Mouse (Mus musculus): ENCODE results near the gene Armc12. TPM values are rescaled to one million over a fixed set of nuclear protein-coding genes. Genes with fewer than 3 reads are reported as not detected.

Armc12 gene
- polyA plus RNA-seq, 1 experiment = not detected

DNA sequence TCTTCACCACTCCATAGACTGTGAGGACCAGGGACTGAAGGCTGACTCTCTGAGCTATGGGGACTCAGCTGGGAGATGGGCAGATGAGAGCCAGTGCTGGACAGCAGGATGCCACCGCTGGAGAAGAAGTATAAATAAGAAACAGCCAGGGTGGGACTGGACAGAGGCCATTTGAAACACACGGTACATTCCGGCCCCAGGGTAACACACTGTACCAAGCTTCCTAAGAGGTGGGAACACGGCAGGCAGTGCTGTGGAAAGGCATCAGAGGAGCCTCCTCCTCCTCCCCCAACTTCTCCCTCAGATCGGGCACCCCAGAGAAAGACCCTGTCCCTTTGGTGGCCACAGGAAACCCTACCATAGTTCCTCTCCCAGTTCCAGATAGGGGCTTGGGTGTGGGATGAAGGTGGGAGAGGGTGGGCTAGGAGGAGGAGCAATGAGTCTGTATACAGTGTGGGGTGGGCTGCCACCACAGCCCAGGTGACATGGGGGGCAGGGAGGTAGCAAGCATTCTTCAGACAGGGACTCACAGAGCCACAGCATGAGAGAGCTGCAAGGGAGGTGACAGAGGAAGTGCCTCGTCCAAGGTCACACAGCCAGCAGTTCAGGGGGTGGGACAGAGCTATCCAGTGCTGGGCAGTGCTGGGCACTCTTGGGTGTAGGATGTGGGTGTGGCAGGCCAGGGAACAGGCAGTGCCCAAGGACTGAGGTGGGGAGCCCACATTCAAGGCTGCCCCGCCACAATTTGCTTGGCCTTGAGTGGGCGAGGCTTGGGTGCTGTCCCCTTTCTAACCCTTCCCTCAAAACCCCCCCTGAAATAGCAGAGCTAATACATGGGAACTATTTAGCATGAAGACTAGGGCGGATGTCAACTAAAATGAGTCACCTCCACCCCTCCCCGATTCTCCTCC is 14.9 kb upstream of the Armc12 start:
- TF ChIP-seq TCF12 (IDR thresholded peaks at IDR 0.05; ENCODE audit: insufficient read depth, poor library complexity, severe bottlenecking) (no peak), CEBPB (IDR thresholded peaks at IDR 0.05; ENCODE audit: insufficient read depth, poor library complexity, severe bottlenecking) (no peak), TCF3 (IDR thresholded peaks at IDR 0.05; ENCODE audit: insufficient read length, low read depth) (no peak), SRF (IDR thresholded peaks at IDR 0.05; ENCODE audit: control insufficient read depth, insufficient read length, low read depth) (no peak), E2F4 (IDR thresholded peaks at IDR 0.05; ENCODE audit: insufficient read depth) (no peak), MAX (IDR thresholded peaks at IDR 0.05; ENCODE audit: low read depth) (no peak), REST (IDR thresholded peaks at IDR 0.05; ENCODE audit: insufficient read depth, insufficient read length) (no peak), MYOD1 (IDR thresholded peaks at IDR 0.05; ENCODE audit: control insufficient read depth in 1 of 3, insufficient read length in 2 of 3, low read depth in 2 of 3) (no peak), MYOG (IDR thresholded peaks at IDR 0.05; ENCODE audit: control insufficient read depth in 1 of 3, insufficient read depth in 1 of 3, insufficient read length in 2 of 3, low read depth in 2 of 3) (no peak), POLR2A (IDR thresholded peaks at IDR 0.05; ENCODE audit: insufficient read length, low read depth) (no peak), USF1 (IDR thresholded peaks at IDR 0.05; ENCODE audit: low read depth) (no peak), POLR2AphosphoS2 (IDR thresholded peaks at IDR 0.05; ENCODE audit: insufficient read length, low read depth) (no peak)
- H3K27me3 ChIP-seq (ENCODE audit: control insufficient read depth, insufficient read depth, insufficient read length) = no peaks in the 10 kb centered on the region

DNA sequence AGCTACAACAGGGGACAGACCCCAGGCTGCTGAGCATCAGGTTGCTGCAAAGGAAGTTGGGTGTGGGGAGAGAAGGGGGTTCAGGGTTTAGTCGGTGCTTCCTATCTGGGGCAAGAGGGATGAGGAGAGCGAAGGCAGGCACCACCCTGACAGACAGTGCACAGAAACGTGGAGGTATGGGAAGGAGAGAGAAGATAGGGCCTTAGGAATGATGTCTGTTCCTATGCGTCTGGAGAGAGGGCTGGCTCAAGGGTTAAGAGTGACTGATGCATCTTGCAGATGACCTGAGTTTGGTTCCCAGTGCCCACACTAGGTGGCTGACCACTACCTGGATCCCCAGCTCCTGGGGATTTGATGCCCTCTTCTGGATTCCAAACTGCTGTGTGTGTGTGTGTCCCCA is 13.7 kb upstream of the Armc12 start:
- H3K4me3 ChIP-seq = no peak overlapping the region
- H3K4me2 ChIP-seq (ENCODE audit: low read depth) = no peak overlapping the region
- no peaks in the 10 kb centered on the region for H3K27me3 ChIP-seq (ENCODE audit: control insufficient read depth, insufficient read depth, insufficient read length)

More for the DNA sequence above, 14.9 kb upstream of the Armc12 start:
- Histone ChIP-seq H3K4me3 (no peak overlapping the region), H3ac (ENCODE audit: control insufficient read depth, insufficient read length) (no peak overlapping the region), H3K4me2 (ENCODE audit: low read depth) (no peak overlapping the region), H3K36me3 (ENCODE audit: control insufficient read depth, insufficient read depth) (no peaks in the 10 kb centered on the region), H3K79me2 (ENCODE audit: control insufficient read depth, insufficient read depth) (no peaks in the 10 kb centered on the region)

DNA sequence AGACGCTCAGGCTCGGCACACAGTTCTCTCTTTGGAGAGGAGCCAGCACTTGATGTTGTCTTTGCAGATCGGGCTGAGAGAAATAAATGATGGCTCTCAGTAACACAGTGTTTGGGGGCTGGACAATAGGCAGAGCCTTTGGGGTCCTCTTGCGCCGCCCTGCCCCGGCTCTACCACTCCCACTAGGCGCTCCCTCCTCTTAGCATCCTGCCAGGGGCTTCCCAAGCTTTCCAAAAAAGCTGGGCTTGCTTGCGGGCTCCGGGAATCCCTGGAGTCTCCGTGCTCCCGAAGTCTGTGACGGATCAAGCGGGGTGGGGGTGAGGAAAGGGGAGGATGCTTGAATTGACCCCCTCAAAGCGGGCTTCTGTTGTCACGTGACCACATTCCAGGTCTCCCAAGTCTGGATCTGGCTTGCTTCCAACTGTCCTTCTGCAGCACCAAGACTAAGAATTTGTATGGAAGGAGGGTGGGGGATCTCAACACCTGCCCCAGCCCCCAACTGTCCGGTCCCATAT is 13.1 kb upstream of the Armc12 start, which contains the start of gene Fkbp5:
Fkbp5 (minus strand) TSS at position 87 of the 515 bp plus-strand sequence.
- TF ChIP-seq USF1 (IDR thresholded peaks at IDR 0.05; ENCODE audit: low read depth) (peak; percentile 60), MAX (IDR thresholded peaks at IDR 0.05; ENCODE audit: low read depth) (no peak)
- Histone ChIP-seq H3K79me2 (ENCODE audit: control insufficient read depth, insufficient read depth) (no peaks in the 10 kb centered on the region), H3K4me2 (ENCODE audit: low read depth) (peak within 1 kb of the TSS; percentile 96), H3K36me3 (ENCODE audit: control insufficient read depth, insufficient read depth) (no peaks in the 10 kb centered on the region), H3K4me3 (no peak within 1 kb of the TSS), H3ac (ENCODE audit: control insufficient read depth, insufficient read length) (no peak within 1 kb of the TSS), H3K27me3 (ENCODE audit: control insufficient read depth, insufficient read depth, insufficient read length) (no peaks in the 10 kb centered on the region)

More for the DNA sequence above, 13.7 kb upstream of the Armc12 start:
- Histone ChIP-seq H3K36me3 (ENCODE audit: control insufficient read depth, insufficient read depth) (no peaks in the 10 kb centered on the region), H3ac (ENCODE audit: control insufficient read depth, insufficient read length) (no peak overlapping the region), H3K79me2 (ENCODE audit: control insufficient read depth, insufficient read depth) (no peaks in the 10 kb centered on the region)
- TF ChIP-seq E2F4 (IDR thresholded peaks at IDR 0.05; ENCODE audit: insufficient read depth) = no peak
- TF ChIP-seq CEBPB (IDR thresholded peaks at IDR 0.05; ENCODE audit: insufficient read depth, poor library complexity, severe bottlenecking) = no peak

DNA sequence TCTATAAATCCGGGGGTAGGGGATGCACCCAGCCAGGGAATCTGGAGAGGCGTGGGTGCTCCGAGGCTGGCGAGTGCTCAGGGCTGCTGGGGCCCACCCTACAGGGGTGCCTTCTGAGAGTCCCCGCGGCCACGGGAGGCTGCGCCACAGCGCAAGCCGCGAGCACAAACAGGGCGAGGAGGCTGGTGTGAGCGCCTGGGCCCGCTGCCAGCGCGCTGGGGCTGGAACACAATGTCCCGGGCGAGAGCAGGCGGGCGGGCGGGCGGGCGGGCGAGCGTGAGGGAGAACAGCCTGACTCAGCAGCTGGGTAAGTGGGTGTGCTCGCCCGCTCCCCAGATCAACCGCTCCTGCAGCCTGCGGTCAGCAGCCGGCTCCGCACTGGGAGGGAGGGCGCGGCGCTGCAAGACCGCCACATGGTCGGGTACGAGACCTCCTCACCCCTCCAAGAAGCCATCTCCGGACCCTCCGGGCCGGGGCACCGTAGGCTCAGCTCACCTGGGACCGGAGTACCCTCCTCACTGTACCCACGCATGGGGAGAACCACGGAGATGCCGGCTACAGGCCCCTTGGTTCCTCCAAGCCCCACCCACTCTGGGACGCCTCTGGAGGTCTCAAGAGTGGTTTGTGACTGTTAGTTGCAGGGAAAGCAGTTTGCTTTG is 12.5 kb upstream of the Armc12 start:
- no peak overlapping the region for H3K4me3 ChIP-seq
- TF ChIP-seq MYOG (IDR thresholded peaks at IDR 0.05; ENCODE audit: control insufficient read depth in 1 of 3, insufficient read depth in 1 of 3, insufficient read length in 2 of 3, low read depth in 2 of 3) (peak in 1 of 3 experiments; percentile 29), REST (IDR thresholded peaks at IDR 0.05; ENCODE audit: insufficient read depth, insufficient read length) (no peak), SRF (IDR thresholded peaks at IDR 0.05; ENCODE audit: control insufficient read depth, insufficient read length, low read depth) (no peak), POLR2A (IDR thresholded peaks at IDR 0.05; ENCODE audit: insufficient read length, low read depth) (no peak), MAX (IDR thresholded peaks at IDR 0.05; ENCODE audit: low read depth) (no peak), MYOD1 (IDR thresholded peaks at IDR 0.05; ENCODE audit: control insufficient read depth in 1 of 3, insufficient read length in 2 of 3, low read depth in 2 of 3) (peak in 1 of 3 experiments; percentile 45), TCF3 (IDR thresholded peaks at IDR 0.05; ENCODE audit: insufficient read length, low read depth) (no peak), USF1 (IDR thresholded peaks at IDR 0.05; ENCODE audit: low read depth) (no peak), TCF12 (IDR thresholded peaks at IDR 0.05; ENCODE audit: insufficient read depth, poor library complexity, severe bottlenecking) (no peak)
- no peaks in the 10 kb centered on the region for H3K27me3 ChIP-seq (ENCODE audit: control insufficient read depth, insufficient read depth, insufficient read length)
- H3K4me2 ChIP-seq (ENCODE audit: low read depth) = peak overlapping the region; percentile 96
- no peak overlapping the region for H3ac ChIP-seq (ENCODE audit: control insufficient read depth, insufficient read length)
- no peaks in the 10 kb centered on the region for H3K36me3 ChIP-seq (ENCODE audit: control insufficient read depth, insufficient read depth)
- no peaks in the 10 kb centered on the region for H3K79me2 ChIP-seq (ENCODE audit: control insufficient read depth, insufficient read depth)

DNA sequence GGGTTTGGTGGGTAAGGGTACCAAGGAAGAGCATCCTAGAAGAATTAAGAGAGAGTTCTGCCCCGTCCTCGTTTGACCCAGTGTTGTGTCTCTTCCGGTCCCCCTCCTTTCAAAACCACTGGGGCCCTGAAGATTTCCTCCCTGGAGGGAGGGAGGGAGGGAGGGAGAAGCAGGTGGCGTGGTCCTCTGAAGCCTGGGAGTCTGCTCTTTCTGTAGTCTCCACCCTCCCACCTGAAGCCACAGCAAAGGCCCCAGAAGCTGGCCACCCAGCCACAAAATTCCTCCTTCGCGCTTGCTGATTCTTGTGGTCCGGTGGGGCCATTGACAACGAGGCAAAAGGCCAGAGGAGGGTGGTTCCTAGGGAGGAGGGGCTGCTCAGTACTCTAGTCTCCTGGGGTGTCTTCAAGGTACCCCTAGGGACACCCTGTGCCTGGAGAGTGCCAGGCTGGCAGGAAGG is 12.0 kb upstream of the Armc12 start:
- H3K27me3 ChIP-seq (ENCODE audit: control insufficient read depth, insufficient read depth, insufficient read length) = no peaks in the 10 kb centered on the region
- H3K79me2 ChIP-seq (ENCODE audit: control insufficient read depth, insufficient read depth) = no peaks in the 10 kb centered on the region
- TF ChIP-seq POLR2AphosphoS2 (IDR thresholded peaks at IDR 0.05; ENCODE audit: insufficient read length, low read depth) = no peak
- no peak for TF ChIP-seq TCF3 (IDR thresholded peaks at IDR 0.05; ENCODE audit: insufficient read length, low read depth)
- TF ChIP-seq TCF12 (IDR thresholded peaks at IDR 0.05; ENCODE audit: insufficient read depth, poor library complexity, severe bottlenecking) = no peak
- TF ChIP-seq MYOD1 (IDR thresholded peaks at IDR 0.05; ENCODE audit: control insufficient read depth in 1 of 3, insufficient read length in 2 of 3, low read depth in 2 of 3) = no peak
- no peak for TF ChIP-seq MYOG (IDR thresholded peaks at IDR 0.05; ENCODE audit: control insufficient read depth in 1 of 3, insufficient read depth in 1 of 3, insufficient read length in 2 of 3, low read depth in 2 of 3)
- no peak for TF ChIP-seq SRF (IDR thresholded peaks at IDR 0.05; ENCODE audit: control insufficient read depth, insufficient read length, low read depth)
- TF ChIP-seq MAX (IDR thresholded peaks at IDR 0.05; ENCODE audit: low read depth) = no peak
- TF ChIP-seq E2F4 (IDR thresholded peaks at IDR 0.05; ENCODE audit: insufficient read depth) = no peak
- TF ChIP-seq REST (IDR thresholded peaks at IDR 0.05; ENCODE audit: insufficient read depth, insufficient read length) = no peak
- no peak for TF ChIP-seq CEBPB (IDR thresholded peaks at IDR 0.05; ENCODE audit: insufficient read depth, poor library complexity, severe bottlenecking)
- TF ChIP-seq USF1 (IDR thresholded peaks at IDR 0.05; ENCODE audit: low read depth) = no peak
- no peak for TF ChIP-seq POLR2A (IDR thresholded peaks at IDR 0.05; ENCODE audit: insufficient read length, low read depth)
- no peaks in the 10 kb centered on the region for H3K36me3 ChIP-seq (ENCODE audit: control insufficient read depth, insufficient read depth)
- H3ac ChIP-seq (ENCODE audit: control insufficient read depth, insufficient read length) = no peak overlapping the region
- no peak overlapping the region for H3K4me3 ChIP-seq
- H3K4me2 ChIP-seq (ENCODE audit: low read depth) = peak overlapping the region; percentile 96
